Mouse (Mus musculus): Measurements from ENCODE around the gene Gm8922. TPM values are rescaled to one million over a fixed set of nuclear protein-coding genes. Genes with fewer than 3 reads are reported as not detected.
"Not testable (repeated sequence)": the region's sequence is repeated elsewhere in the genome, so short reads cannot be mapped to it uniquely, and the experiment has no call there.

The Gm8922 gene
- polyA plus RNA-seq (2015; fragmentation: Nextera tagmentation; extraction: Ambion mirVana): not detected in 2 replicates

- not testable (repeated sequence) for H3K36me3 ChIP-seq; H3K4me3 ChIP-seq (replicated peaks); ATAC-seq (ENCODE audit: insufficient number of reproducible peaks, low FRiP score, low TSS enrichment, low read depth); H3K9ac ChIP-seq; H3K9me3 ChIP-seq (replicated peaks); H3K27ac ChIP-seq (replicated peaks); H3K4me1 ChIP-seq; H3K4me2 ChIP-seq (replicated peaks); H3K27me3 ChIP-seq
- no CpG with 5 or more reads among the region's 2 CpGs for WGBS
Measured at GRCm38 (mm10) chr5:11681659-11682058, at the start of gene Gm8922. Gene Gm8922 (plus strand): TSS chr5:11681959.

Other genes with a start within 250 kb of the Gm8922 start
- gene Gm8906, start 179.3 kb upstream of the Gm8922 start, polyA plus RNA-seq (2015; fragmentation: Nextera tagmentation; extraction: Ambion mirVana): not detected in 2 replicates
- 0.21 TPM in 1 of 2 replicates, not detected in the other for gene Gm6460, start 87.0 kb upstream of the Gm8922 start, polyA plus RNA-seq (2015; fragmentation: Nextera tagmentation; extraction: Ambion mirVana)
- not detected in 2 replicates for gene Gm8926, start 88.6 kb downstream of the Gm8922 start, polyA plus RNA-seq (2015; fragmentation: Nextera tagmentation; extraction: Ambion mirVana)
- not detected in 2 replicates for gene Gm6465, start 163.6 kb downstream of the Gm8922 start, polyA plus RNA-seq (2015; fragmentation: Nextera tagmentation; extraction: Ambion mirVana)
- not detected in 2 replicates for gene 4933402N22Rik, start 236.1 kb downstream of the Gm8922 start, polyA plus RNA-seq (2015; fragmentation: Nextera tagmentation; extraction: Ambion mirVana)